Mouse (Mus musculus) lung, postnatal 0 days (tissue): ENCODE data around the gene Prkce. TPM values are rescaled to one million over a fixed set of nuclear protein-coding genes. Genes with fewer than 3 reads are reported as not detected.

Source experiments
- ATAC-seq: fragments of 200-750 bp; cut with Nextera tagmentation; 2 replicates; pipeline ENCODE4 v1.8.0; 2017; ENCODE audit warnings: moderate library complexity
- DNase-seq: peaks from one replicate; pipeline ENCODE4 v3.0.0-alpha.2; 2016; ENCODE audit warnings: low spot score
- H3K27ac ChIP-seq: fragments of 300-500 bp; sonication (generic); 2 replicates; pipeline ENCODE4 v1.5.1; 2014; ENCODE audit warnings: antibody characterized with exemption, mild to moderate bottlenecking, low read length, mixed read lengths
- H3K27me3 ChIP-seq: fragments of 300-500 bp; sonication (generic); replicated peaks from 2 replicates; pipeline ENCODE4 v1.6.1; 2014; ENCODE audit warnings: low read length, mixed read lengths; ENCODE audit not compliant: insufficient read depth
- H3K36me3 ChIP-seq: fragments of 300-500 bp; sonication (generic); 2 replicates; pipeline ENCODE4 v1.6.1; 2014; ENCODE audit warnings: low read length, mixed read lengths; ENCODE audit not compliant: insufficient read depth
- H3K4me1 ChIP-seq: fragments of 300-500 bp; sonication (generic); 2 replicates; pipeline ENCODE4 v1.6.1; 2014; ENCODE audit warnings: antibody characterized with exemption, low read depth, low read length, mixed read lengths; ENCODE audit not compliant: insufficient read depth
- H3K4me2 ChIP-seq: fragments of 300-500 bp; sonication (generic); replicated peaks from 2 replicates; pipeline ENCODE4 v1.6.1; 2014; ENCODE audit warnings: low read depth, mild to moderate bottlenecking, low read length, moderate library complexity, mixed read lengths
- H3K4me3 ChIP-seq: fragments of 300-500 bp; sonication (generic); 2 replicates; pipeline ENCODE4 v1.5.1; 2014; ENCODE audit warnings: low read depth, low read length
- H3K9ac ChIP-seq: fragments of 300-500 bp; sonication (generic); replicated peaks from 2 replicates; pipeline ENCODE4 v1.6.1; 2014; ENCODE audit warnings: low read depth, mild to moderate bottlenecking
- H3K9me3 ChIP-seq: fragments of 300-500 bp; sonication (generic); 2 replicates; pipeline ENCODE4 v1.6.1; 2016; ENCODE audit warnings: low read length, mixed read lengths
- CTCF ChIP-seq: IDR thresholded peaks from 2 replicates; pipeline ENCODE4 v1.5.1; 2016; ENCODE audit warnings: antibody characterized with exemption, mild to moderate bottlenecking
- EP300 ChIP-seq: IDR thresholded peaks from 2 replicates; pipeline ENCODE4 v1.6.1; 2016; ENCODE audit warnings: antibody characterized with exemption, mild to moderate bottlenecking, control low read depth
- WGBS: fragments of 180-500 bp; shearing (Covaris S2); extraction: QIAGEN DNeasy Blood & Tissue Kit; methylation state at CpG from one replicate; pipeline ENCODE4 v1.1.7; 2014; 5-methylcytosine and 5-hydroxymethylcytosine counted together
- polyA plus RNA-seq: library from polyadenylated mRNA; unstranded; fragments of >200 nt; fragmentation: Nextera tagmentation; extraction: Ambion mirVana; gene quantifications from 2 replicates; pipeline ENCODE4 v1.2.1, GENCODE M21; 2015

Gene Prkce
- polyA plus RNA-seq, 1 experiment from 2014 or later = 10.6 TPM

GRCm38 (mm10) chr17:86336652-86337073 lies 169.1 kb downstream of the Prkce start:
- peak; percentile 50; the same call in 1 of the 2 replicates for ATAC-seq

DNA sequence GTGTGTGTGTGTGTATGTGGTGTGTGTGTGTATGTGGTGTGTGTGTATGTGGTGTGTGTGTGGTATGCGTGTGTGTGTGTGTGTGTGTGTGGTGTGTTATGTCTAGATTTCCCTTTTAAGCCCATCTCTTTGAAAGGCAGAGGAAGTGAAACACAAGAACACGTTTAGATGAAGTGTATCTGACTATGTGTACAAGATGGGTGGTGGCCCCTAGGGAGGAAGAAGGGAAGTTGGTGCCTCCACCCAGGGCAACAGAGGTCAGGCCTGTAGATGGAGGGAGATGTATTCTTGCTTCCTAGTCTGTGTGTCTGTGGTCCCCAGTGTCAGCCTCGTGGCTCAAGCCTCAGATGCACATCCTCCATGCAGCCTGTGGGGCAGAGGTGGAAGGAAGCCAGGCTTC lies 169.5 kb downstream of the Prkce start:
- TF ChIP-seq CTCF (no peak), EP300 (no peak)
- Histone ChIP-seq H3K9me3 (no peaks in the 10 kb centered on the region), H3K27me3 (no peaks in the 10 kb centered on the region), H3K27ac (peak overlapping the region; percentile 21; the same call in 1 of the 2 replicates), H3K4me2 (no peak overlapping the region), H3K4me3 (no peak overlapping the region), H3K36me3 (no peaks in the 10 kb centered on the region), H3K9ac (no peak overlapping the region), H3K4me1 (peaks cover 3% of the 10 kb centered on the region; the same call in 1 of the 2 replicates)
- WGBS = 33% methylated on average over 3 of the region's 3 CpGs
- DNase-seq (peak; percentile 45), ATAC-seq (peak; percentile 75)

More at GRCm38 (mm10) chr17:86336652-86337073, 169.1 kb downstream of the Prkce start:
- no peak for TF ChIP-seq CTCF
- TF ChIP-seq EP300 = no peak
- Histone ChIP-seq H3K9ac (no peak overlapping the region), H3K4me2 (no peak overlapping the region), H3K27ac (peak overlapping the region; percentile 21; the same call in 1 of the 2 replicates), H3K36me3 (no peaks in the 10 kb centered on the region), H3K4me1 (peaks cover 3% of the 10 kb centered on the region; the same call in 1 of the 2 replicates), H3K27me3 (no peaks in the 10 kb centered on the region), H3K9me3 (no peaks in the 10 kb centered on the region), H3K4me3 (no peak overlapping the region)
- peak; percentile 33 for DNase-seq
- WGBS = 32% methylated on average over 4 of the region's 4 CpGs

GRCm38 (mm10) chr17:86338328-86338727 lies 170.7 kb downstream of the Prkce start:
- TF ChIP-seq EP300 = no peak
- no peak for TF ChIP-seq CTCF
- no peak overlapping the region for H3K9ac ChIP-seq
- H3K4me2 ChIP-seq = no peak overlapping the region
- H3K27me3 ChIP-seq = no peaks in the 10 kb centered on the region
- no peak for DNase-seq
- ATAC-seq = no peak
- H3K9me3 ChIP-seq = no peaks in the 10 kb centered on the region
- H3K4me3 ChIP-seq = no peak overlapping the region
- WGBS = 53% methylated on average over 5 of the region's 5 CpGs
- H3K27ac ChIP-seq = no peak overlapping the region
- peaks cover 3% of the 10 kb centered on the region; the same call in 1 of the 2 replicates for H3K4me1 ChIP-seq
- H3K36me3 ChIP-seq = no peaks in the 10 kb centered on the region

DNA sequence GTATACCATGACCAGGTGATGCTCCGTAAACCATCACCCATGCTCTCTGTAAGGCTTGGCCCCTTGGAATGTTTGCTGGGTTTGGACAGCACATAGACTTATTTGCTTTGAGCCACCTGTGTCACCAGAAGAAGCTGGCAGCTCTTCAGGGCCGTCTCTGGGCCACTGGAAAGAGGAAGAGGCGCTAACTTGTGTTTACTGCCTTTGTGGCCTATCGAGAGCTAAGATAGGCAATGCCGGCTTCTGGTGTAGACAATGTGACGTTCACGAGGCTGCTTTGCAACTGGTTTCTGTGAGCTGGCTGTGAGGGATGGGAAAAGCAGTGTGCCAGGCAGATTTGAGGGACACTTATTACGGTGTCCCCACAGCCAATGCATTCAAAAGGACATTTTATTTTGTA lies 176.4 kb downstream of the Prkce start:
- DNase-seq (no peak), ATAC-seq (no peak)
- Histone ChIP-seq H3K4me3 (no peak overlapping the region), H3K4me1 (no peaks in the 10 kb centered on the region), H3K36me3 (no peaks in the 10 kb centered on the region), H3K4me2 (no peak overlapping the region), H3K27me3 (no peaks in the 10 kb centered on the region), H3K27ac (no peak overlapping the region), H3K9ac (no peak overlapping the region), H3K9me3 (no peaks in the 10 kb centered on the region)
- TF ChIP-seq CTCF = no peak
- TF ChIP-seq EP300 = no peak
- 34% methylated on average over 8 of the region's 8 CpGs for WGBS

- no peaks in the 10 kb centered on the region for H3K4me1 ChIP-seq
- no peak for TF ChIP-seq CTCF
- no peak for TF ChIP-seq EP300
- no peaks in the 10 kb centered on the region for H3K36me3 ChIP-seq
- no peak overlapping the region for H3K9ac ChIP-seq
- 89% methylated on average over 22 of the region's 22 CpGs for WGBS
- no peaks in the 10 kb centered on the region for H3K9me3 ChIP-seq
- H3K27me3 ChIP-seq = no peaks in the 10 kb centered on the region
- ATAC-seq (no peak), DNase-seq (no peak)
- H3K27ac ChIP-seq = no peak overlapping the region
- H3K4me3 ChIP-seq = no peak overlapping the region
- no peak overlapping the region for H3K4me2 ChIP-seq
These were observed 177.8 kb downstream of the Prkce start for GRCm38 (mm10) chr17:86345234-86346005.

DNA sequence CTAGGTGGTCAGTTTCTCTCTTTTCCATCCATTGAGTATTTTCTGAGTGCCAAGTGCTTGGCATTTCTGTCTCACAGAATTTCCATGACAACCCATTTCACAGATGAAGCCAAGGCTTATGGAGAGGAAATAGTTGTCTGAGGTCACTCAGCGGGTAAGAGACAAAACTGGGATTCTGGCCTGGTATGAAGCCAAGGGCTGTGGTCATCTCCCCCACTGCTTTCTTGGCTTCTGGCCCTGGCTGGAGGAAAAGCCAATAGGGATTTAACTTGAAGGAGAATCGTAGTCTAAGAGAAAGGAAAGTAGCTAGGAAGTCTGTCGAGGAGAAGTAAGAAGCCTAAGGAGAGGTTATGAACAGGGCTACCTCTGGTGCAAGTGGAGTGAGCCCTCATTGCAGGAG lies 182.7 kb downstream of the Prkce start:
- Histone ChIP-seq H3K27me3 (no peaks in the 10 kb centered on the region), H3K4me2 (peak overlapping the region; percentile 17; the same call in 1 of the 2 replicates), H3K9ac (no peak overlapping the region), H3K27ac (peak overlapping the region; percentile 43; the same call in 1 of the 2 replicates), H3K4me3 (no peak overlapping the region), H3K9me3 (no peaks in the 10 kb centered on the region), H3K4me1 (peaks cover 13% of the 10 kb centered on the region), H3K36me3 (no peaks in the 10 kb centered on the region)
- WGBS = 38% methylated on average over 3 of the region's 3 CpGs
- DNase-seq = peak; percentile 67
- TF ChIP-seq CTCF (no peak), EP300 (no peak)
- peak; percentile 61 for ATAC-seq
